Mouse (Mus musculus): ENCODE results near the gene Pfkfb2. TPM values are rescaled to one million over a fixed set of nuclear protein-coding genes. Genes with fewer than 3 reads are reported as not detected.

The Pfkfb2 gene
- polyA plus RNA-seq, 1 experiment = 9.6 TPM

GRCm38 (mm10) chr1:130717291-130717871, 11.7 kb downstream of the Pfkfb2 start, which contains the start of gene Yod1:
Yod1 (plus strand) TSS chr1:130717327.
- WGBS = under 1% methylated on average over 54 of the region's 54 CpGs
- Histone ChIP-seq H3K36me3 (ENCODE audit: control insufficient read depth, insufficient read depth, low read length) (peaks cover 4% of the 10 kb centered on the region; the same call in 1 of the 2 replicates), H3K4me3 (ENCODE audit: low read depth, low read length) (peak within 1 kb of the TSS; percentile 85), H3K27me3 (ENCODE audit: control insufficient read depth, insufficient read depth, low read length) (no peaks in the 10 kb centered on the region), H3K4me1 (ENCODE audit: control insufficient read depth, insufficient read depth, insufficient read length, low read length) (peaks cover 9% of the 10 kb centered on the region; the same call in 1 of the 2 replicates), H3K27ac (ENCODE audit: insufficient read depth, low read depth, low read length) (peak within 1 kb of the TSS; percentile 93)
- TF ChIP-seq POLR2A (IDR thresholded peaks at IDR 0.05; ENCODE audit: low read depth, low read length) (peak; percentile 66; the same call in 1 of the 2 replicates), CTCF (IDR thresholded peaks at IDR 0.05; ENCODE audit: extremely low read depth, insufficient read length, insufficient replicate concordance, low read depth, low read length) (no peak)

- Histone ChIP-seq H3K36me3 (ENCODE audit: control insufficient read depth, insufficient read depth, low read length) (peaks cover 8% of the 10 kb centered on the region; the same call in 1 of the 2 replicates), H3K27ac (ENCODE audit: insufficient read depth, low read depth, low read length) (peak overlapping the region; percentile 93), H3K4me1 (ENCODE audit: control insufficient read depth, insufficient read depth, insufficient read length, low read length) (peaks cover 9% of the 10 kb centered on the region; the same call in 1 of the 2 replicates), H3K4me3 (ENCODE audit: low read depth, low read length) (peak overlapping the region; percentile 85), H3K27me3 (ENCODE audit: control insufficient read depth, insufficient read depth, low read length) (no peaks in the 10 kb centered on the region)
- WGBS = under 1% methylated on average over 42 of the region's 42 CpGs
- TF ChIP-seq POLR2A (IDR thresholded peaks at IDR 0.05; ENCODE audit: low read depth, low read length) = no peak; the same call in 1 of the 2 replicates
- no peak for TF ChIP-seq CTCF (IDR thresholded peaks at IDR 0.05; ENCODE audit: extremely low read depth, insufficient read length, insufficient replicate concordance, low read depth, low read length)
These were observed 12.4 kb downstream of the Pfkfb2 start for GRCm38 (mm10) chr1:130716513-130717290.

GRCm38 (mm10) chr1:130716218-130716512, 12.9 kb downstream of the Pfkfb2 start:
- TF ChIP-seq POLR2A (IDR thresholded peaks at IDR 0.05; ENCODE audit: low read depth, low read length) = no peak
- Histone ChIP-seq H3K27me3 (ENCODE audit: control insufficient read depth, insufficient read depth, low read length) (no peaks in the 10 kb centered on the region), H3K4me3 (ENCODE audit: low read depth, low read length) (peak overlapping the region; percentile 85), H3K4me1 (ENCODE audit: control insufficient read depth, insufficient read depth, insufficient read length, low read length) (peaks cover 9% of the 10 kb centered on the region; the same call in 1 of the 2 replicates), H3K36me3 (ENCODE audit: control insufficient read depth, insufficient read depth, low read length) (peaks cover 10% of the 10 kb centered on the region; the same call in 1 of the 2 replicates), H3K27ac (ENCODE audit: insufficient read depth, low read depth, low read length) (peak overlapping the region; percentile 93)
- WGBS = 0% methylated on average over 3 of the region's 3 CpGs

DNA sequence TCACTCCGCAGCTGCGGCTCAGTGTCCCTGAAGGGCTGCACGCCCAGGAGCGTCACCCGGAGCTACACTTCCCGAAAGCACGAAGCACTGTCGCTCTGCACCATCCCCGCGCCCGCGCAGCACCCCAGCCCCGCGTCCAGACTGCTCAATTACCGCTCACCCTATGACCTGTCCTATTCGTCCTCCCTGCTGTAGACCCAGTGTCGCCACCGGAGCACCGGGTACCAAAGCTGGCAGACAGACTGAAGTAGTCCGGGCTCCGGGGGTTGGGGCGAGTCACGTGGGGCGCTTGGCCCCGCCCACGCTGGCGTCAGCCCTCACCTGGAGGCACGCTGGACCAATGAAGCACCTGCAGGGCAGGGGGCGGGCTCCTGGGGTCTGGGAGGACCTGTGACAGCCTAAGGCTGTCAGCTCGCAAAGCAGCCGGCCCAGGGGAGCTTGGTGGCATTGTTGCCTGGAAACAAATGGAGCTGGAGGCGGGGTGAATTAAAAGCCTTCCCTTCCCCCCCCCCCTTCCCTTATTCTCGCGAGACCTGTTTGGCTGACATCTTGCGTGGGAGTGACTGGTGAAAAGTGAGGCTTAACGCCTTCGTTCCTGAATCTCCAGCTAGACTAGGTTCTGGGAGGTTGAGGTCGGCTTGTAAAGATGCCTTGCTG, 13.4 kb downstream of the Pfkfb2 start, which contains the start of gene Gm29427:
Gene Gm29427 (minus strand): TSS at position 239 of the 657 bp plus-strand sequence.
- TF ChIP-seq POLR2A (IDR thresholded peaks at IDR 0.05; ENCODE audit: low read depth, low read length) (peak; percentile 79; the same call in 1 of the 2 replicates), CTCF (IDR thresholded peaks at IDR 0.05; ENCODE audit: extremely low read depth, insufficient read length, insufficient replicate concordance, low read depth, low read length) (no peak)
- H3K4me1 ChIP-seq (ENCODE audit: control insufficient read depth, insufficient read depth, insufficient read length, low read length) = peaks cover 9% of the 10 kb centered on the region; the same call in 1 of the 2 replicates
- 1% methylated on average over 38 of the region's 38 CpGs for WGBS
- peak within 1 kb of the TSS; percentile 85 for H3K4me3 ChIP-seq (ENCODE audit: low read depth, low read length)
- no peaks in the 10 kb centered on the region for H3K27me3 ChIP-seq (ENCODE audit: control insufficient read depth, insufficient read depth, low read length)
- H3K27ac ChIP-seq (ENCODE audit: insufficient read depth, low read depth, low read length) = peak within 1 kb of the TSS; percentile 93
- H3K36me3 ChIP-seq (ENCODE audit: control insufficient read depth, insufficient read depth, low read length) = peaks cover 12% of the 10 kb centered on the region; the same call in 1 of the 2 replicates

- H3K27ac ChIP-seq (ENCODE audit: insufficient read depth, low read depth, low read length) = no peak overlapping the region
- 76% methylated on average over 4 of the region's 4 CpGs for WGBS
- H3K4me1 ChIP-seq (ENCODE audit: control insufficient read depth, insufficient read depth, insufficient read length, low read length) = peaks cover 7% of the 10 kb centered on the region; the same call in 1 of the 2 replicates
- H3K4me3 ChIP-seq (ENCODE audit: low read depth, low read length) = no peak overlapping the region
- TF ChIP-seq CTCF (IDR thresholded peaks at IDR 0.05; ENCODE audit: extremely low read depth, insufficient read length, insufficient replicate concordance, low read depth, low read length) (no peak), POLR2A (IDR thresholded peaks at IDR 0.05; ENCODE audit: low read depth, low read length) (no peak)
- peaks cover 17% of the 10 kb centered on the region for H3K36me3 ChIP-seq (ENCODE audit: control insufficient read depth, insufficient read depth, low read length)
- H3K27me3 ChIP-seq (ENCODE audit: control insufficient read depth, insufficient read depth, low read length) = no peaks in the 10 kb centered on the region
These were observed 15.0 kb downstream of the Pfkfb2 start for GRCm38 (mm10) chr1:130714046-130714445.

GRCm38 (mm10) chr1:130710283-130711080, 18.6 kb downstream of the Pfkfb2 start:
- Histone ChIP-seq H3K27ac (ENCODE audit: insufficient read depth, low read depth, low read length) (no peak overlapping the region), H3K4me1 (ENCODE audit: control insufficient read depth, insufficient read depth, insufficient read length, low read length) (peaks cover 4% of the 10 kb centered on the region; the same call in 1 of the 2 replicates)
- WGBS = 93% methylated on average over 22 of the region's 22 CpGs

More at GRCm38 (mm10) chr1:130710283-130711080, 18.6 kb downstream of the Pfkfb2 start:
- no peak overlapping the region for H3K4me3 ChIP-seq (ENCODE audit: low read depth, low read length)
- H3K36me3 ChIP-seq (ENCODE audit: control insufficient read depth, insufficient read depth, low read length) = peaks cover 44% of the 10 kb centered on the region
- no peaks in the 10 kb centered on the region for H3K27me3 ChIP-seq (ENCODE audit: control insufficient read depth, insufficient read depth, low read length)
- no peak for TF ChIP-seq CTCF (IDR thresholded peaks at IDR 0.05; ENCODE audit: extremely low read depth, insufficient read length, insufficient replicate concordance, low read depth, low read length)
- TF ChIP-seq POLR2A (IDR thresholded peaks at IDR 0.05; ENCODE audit: low read depth, low read length) = no peak

Measured in small intestine, adult 2 months (tissue).